In genomic region chr15:96953112-96953937, GRCm38 (mm10) we compare ENCODE assay signal across 8 mouse cellular contexts.
DNase-seq lines count a peak whose midpoint lies in the region; ATAC-seq and TF ChIP-seq lines count a peak whose summit lies in the region.

No protein-coding gene starts in this region.

- H3K27me3 ChIP-seq in embryonic facial prominence, embryonic 12.5 days = no peaks in the 10 kb centered on the region
- no peaks in the 10 kb centered on the region for H3K27me3 ChIP-seq in heart, postnatal 0 days (ENCODE audit: control insufficient read depth, insufficient read depth, low read length)

- ATAC-seq in embryonic facial prominence, embryonic 12.5 days (ENCODE audit: insufficient number of reproducible peaks, insufficient read depth, low FRiP score, low TSS enrichment) = peak; percentile 67; the same call in 1 of the 2 replicates
- ATAC-seq in heart, postnatal 0 days (ENCODE audit: insufficient read depth, low read depth) = peak; percentile 79

- peaks cover 9% of the 10 kb centered on the region; the same call in 1 of the 2 replicates for H3K4me1 ChIP-seq in embryonic facial prominence, embryonic 12.5 days
- H3K4me1 ChIP-seq in heart, postnatal 0 days (ENCODE audit: control insufficient read depth, insufficient read depth) = no peaks in the 10 kb centered on the region
- no peaks in the 10 kb centered on the region; the same call in 1 of the 2 replicates for H3K4me1 ChIP-seq in lung, adult 2 months (ENCODE audit: control insufficient read depth, insufficient read depth, low read length)
- peaks cover 5% of the 10 kb centered on the region; the same call in 1 of the 2 replicates for H3K4me1 ChIP-seq in olfactory bulb, adult 2 months (ENCODE audit: control insufficient read depth, insufficient read depth, low read length)

- no peak for TF ChIP-seq POLR2A in lung, adult 2 months (IDR thresholded peaks at IDR 0.05; ENCODE audit: borderline replicate concordance, extremely low read depth, low read depth, low read length)
- no peak for TF ChIP-seq POLR2A in olfactory bulb, adult 2 months (IDR thresholded peaks at IDR 0.05; ENCODE audit: insufficient read depth, low read depth, low read length)

- DNase-seq in A20 (ENCODE audit: low read depth, low spot score) = peak; percentile 52
- DNase-seq in adrenal gland, adult 18-20 months (ENCODE audit: low spot score in 2 of 2) = peak; percentile 52 to 55
- DNase-seq in heart, postnatal 0 days (ENCODE audit: low spot score) = peak; percentile 47
- DNase-seq in layer of hippocampus, adult 2 months (ENCODE audit: low spot score in 2 of 2) = peak; percentile 42 to 69
- peak; percentile 59 for DNase-seq in lung, adult 2 months
- DNase-seq in thymus, postnatal 4 days = peak; percentile 87

- peak overlapping the region; percentile 46 for H3K4me2 ChIP-seq in embryonic facial prominence, embryonic 12.5 days (replicated peaks)
- peak overlapping the region; percentile 64 for H3K4me2 ChIP-seq in heart, postnatal 0 days (ENCODE audit: low read depth, low read length)

- TF ChIP-seq CTCF in heart, postnatal 0 days (IDR thresholded peaks at IDR 0.05; ENCODE audit: low read depth) = peak; percentile 75
- peak; percentile 90 for TF ChIP-seq CTCF in layer of hippocampus, adult 2 months (conservative IDR thresholded peaks at IDR 0.05)
- peak; percentile 77 for TF ChIP-seq CTCF in lung, adult 2 months (IDR thresholded peaks at IDR 0.05; ENCODE audit: insufficient read depth, low read length)
- TF ChIP-seq CTCF in olfactory bulb, adult 2 months (IDR thresholded peaks at IDR 0.05; ENCODE audit: insufficient read depth, low read depth, low read length) = peak; percentile 81; the same call in 1 of the 2 replicates

- H3K4me3 ChIP-seq in embryonic facial prominence, embryonic 12.5 days = peak overlapping the region; percentile 25; the same call in 1 of the 2 replicates
- H3K4me3 ChIP-seq in heart, postnatal 0 days (ENCODE audit: low read depth, low read length) = peak overlapping the region; percentile 37
- H3K4me3 ChIP-seq in layer of hippocampus, adult 2 months = peak overlapping the region; percentile 42
- H3K4me3 ChIP-seq in lung, adult 2 months (replicated peaks; ENCODE audit: extremely low read depth, low read depth, low read length) = no peak overlapping the region
- peak overlapping the region; percentile 39 for H3K4me3 ChIP-seq in olfactory bulb, adult 2 months (ENCODE audit: insufficient read depth, low read depth, low read length)

- TF ChIP-seq EP300 in heart, postnatal 0 days (IDR thresholded peaks at IDR 0.05; ENCODE audit: low read depth) = no peak

- no peaks in the 10 kb centered on the region for H3K36me3 ChIP-seq in embryonic facial prominence, embryonic 12.5 days
- H3K36me3 ChIP-seq in heart, postnatal 0 days (replicated peaks; ENCODE audit: control insufficient read depth, insufficient read depth, low read length) = no peaks in the 10 kb centered on the region

- 29% methylated on average over 23 of the region's 23 CpGs for WGBS in embryonic facial prominence, embryonic 12.5 days
- 21% methylated on average over 23 of the region's 23 CpGs for WGBS in heart, postnatal 0 days
- WGBS in lung, adult 2 months = 19% methylated on average over 23 of the region's 23 CpGs
- WGBS in olfactory bulb, adult 2 months = 18% methylated on average over 23 of the region's 23 CpGs

- no peaks in the 10 kb centered on the region for H3K9me3 ChIP-seq in embryonic facial prominence, embryonic 12.5 days
- no peaks in the 10 kb centered on the region for H3K9me3 ChIP-seq in heart, postnatal 0 days (replicated peaks; ENCODE audit: control insufficient read depth, low read length)

- H3K9ac ChIP-seq in embryonic facial prominence, embryonic 12.5 days = peak overlapping the region; percentile 33; the same call in 1 of the 2 replicates
- peak overlapping the region; percentile 57 for H3K9ac ChIP-seq in heart, postnatal 0 days (replicated peaks; ENCODE audit: low read depth, low read length)

- H3K27ac ChIP-seq in embryonic facial prominence, embryonic 12.5 days = 0 out of 2 replicates have a peak overlapping the region, but pooled peaks have one; percentile 9
- H3K27ac ChIP-seq in heart, postnatal 0 days (ENCODE audit: low read depth) = no peak overlapping the region
- H3K27ac ChIP-seq in layer of hippocampus, adult 2 months = no peak overlapping the region
- H3K27ac ChIP-seq in olfactory bulb, adult 2 months (ENCODE audit: insufficient read depth, low read depth, low read length) = no peak overlapping the region
